Mouse (Mus musculus): ENCODE measurements around the gene Dot1l. TPM values are rescaled to one million over a fixed set of nuclear protein-coding genes. Genes with fewer than 3 reads are reported as not detected.

Dot1l gene
- 46.2 and 56.2 TPM in 2 replicates for polyA plus RNA-seq (2012; rRNA removed)

DNA sequence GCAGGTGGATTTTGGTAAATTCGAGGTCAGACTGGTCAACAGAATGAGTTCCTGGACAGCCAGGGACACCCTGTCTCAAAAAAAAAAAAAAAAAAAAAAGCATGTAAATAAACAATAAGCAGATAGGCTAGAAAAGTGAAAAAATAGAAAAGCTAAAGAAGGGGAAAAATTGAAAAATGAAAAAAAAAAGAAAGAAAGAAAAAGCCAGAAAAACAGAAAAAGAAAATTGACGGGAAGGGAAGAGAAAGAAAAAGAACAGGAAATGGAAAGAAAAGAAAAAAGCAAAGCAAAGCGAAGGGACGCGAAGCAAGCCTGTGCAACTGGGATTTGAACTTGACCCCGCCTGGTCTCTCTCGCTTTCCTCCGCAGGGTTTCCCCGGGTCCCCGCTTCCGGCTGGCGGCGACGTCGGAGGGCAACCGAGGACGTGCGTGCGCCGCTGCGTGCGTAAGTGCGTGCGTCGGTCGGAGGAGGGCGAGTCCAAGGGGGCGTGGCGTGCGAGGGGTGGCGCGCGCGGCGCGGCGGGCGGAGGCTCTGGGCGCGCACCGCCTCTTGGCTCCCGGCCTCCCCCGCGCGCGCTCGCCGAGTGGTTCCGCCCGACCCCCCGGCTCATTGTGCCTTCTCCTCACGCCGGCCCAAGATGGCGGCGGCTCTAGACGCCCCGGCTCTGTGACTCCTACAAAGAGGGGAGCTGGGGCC is at the start of gene Dot1l:
Gene Dot1l (plus strand): TSS at position 613 of the 697 bp plus-strand sequence.
- peaks cover 28% of the 10 kb centered on the region; the same call in 1 of the 2 replicates for H3K4me1 ChIP-seq (ENCODE audit: control insufficient read depth, insufficient read depth, insufficient read length)
- H3K27me3 ChIP-seq (ENCODE audit: control insufficient read depth, insufficient read depth, low read length): no peaks in the 10 kb centered on the region
- peak within 1 kb of the TSS; percentile 62 for H3K27ac ChIP-seq (ENCODE audit: insufficient read depth, low read length)
- under 1% methylated on average over 57 of the region's 57 CpGs for WGBS
- H3K36me3 ChIP-seq (ENCODE audit: control insufficient read depth, insufficient read depth, low read length): no peaks in the 10 kb centered on the region
- TF ChIP-seq POLR2A (IDR thresholded peaks at IDR 0.05; ENCODE audit: low read depth, low read length) (peak; percentile 32), CTCF (IDR thresholded peaks at IDR 0.05; ENCODE audit: extremely low read depth, insufficient read depth, insufficient read length, insufficient replicate concordance) (no peak)
- peak; percentile 94 to 99 for DNase-seq (ENCODE audit: low read depth in 1 of 2, low spot score in 2 of 2)
- peak within 1 kb of the TSS; percentile 87 for H3K4me3 ChIP-seq (ENCODE audit: extremely low read depth, insufficient read depth, insufficient read length)

GRCm38 (mm10) chr10:80705479-80705878 is 49.5 kb upstream of the Dot1l start:
- H3K4me3 ChIP-seq (ENCODE audit: extremely low read depth, insufficient read depth, insufficient read length): no peak overlapping the region
- no peaks in the 10 kb centered on the region for H3K27me3 ChIP-seq (ENCODE audit: control insufficient read depth, insufficient read depth, low read length)
- no peak overlapping the region for H3K27ac ChIP-seq (ENCODE audit: insufficient read depth, low read length)
- H3K4me1 ChIP-seq (ENCODE audit: control insufficient read depth, insufficient read depth, insufficient read length): peaks cover 8% of the 10 kb centered on the region; the same call in 1 of the 2 replicates
- 87% methylated on average over 3 of the region's 3 CpGs for WGBS
- peaks cover 27% of the 10 kb centered on the region for H3K36me3 ChIP-seq (ENCODE audit: control insufficient read depth, insufficient read depth, low read length)
- no peak for TF ChIP-seq CTCF (IDR thresholded peaks at IDR 0.05; ENCODE audit: extremely low read depth, insufficient read depth, insufficient read length, insufficient replicate concordance)
- TF ChIP-seq POLR2A (IDR thresholded peaks at IDR 0.05; ENCODE audit: low read depth, low read length): no peak
- DNase-seq (ENCODE audit: low read depth in 1 of 2, low spot score in 2 of 2): no peak

DNA sequence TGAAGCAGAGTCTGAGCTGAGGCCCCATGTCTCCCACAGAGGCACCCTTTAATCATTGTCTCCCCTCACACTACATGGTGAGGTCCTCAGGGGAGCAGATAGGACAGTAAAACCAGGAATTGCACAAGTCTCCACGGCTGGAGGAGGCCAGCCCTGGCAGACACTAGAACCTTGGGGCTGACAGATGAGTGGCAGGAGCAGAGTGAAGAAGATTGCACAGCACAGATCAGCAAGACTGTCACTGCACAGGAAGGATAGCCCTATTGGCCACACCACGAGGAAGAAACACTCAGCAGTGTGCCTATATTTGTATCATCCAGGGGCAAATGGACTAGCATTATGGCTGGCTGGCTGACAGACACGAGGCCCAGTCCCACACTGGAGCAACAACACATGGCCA is 44.2 kb upstream of the Dot1l start:
- Histone ChIP-seq H3K36me3 (ENCODE audit: control insufficient read depth, insufficient read depth, low read length) (peaks cover 63% of the 10 kb centered on the region), H3K27me3 (ENCODE audit: control insufficient read depth, insufficient read depth, low read length) (no peaks in the 10 kb centered on the region), H3K27ac (ENCODE audit: insufficient read depth, low read length) (no peak overlapping the region), H3K4me3 (ENCODE audit: extremely low read depth, insufficient read depth, insufficient read length) (no peak overlapping the region), H3K4me1 (ENCODE audit: control insufficient read depth, insufficient read depth, insufficient read length) (no peaks in the 10 kb centered on the region)
- WGBS: 68% methylated on average over 3 of the region's 3 CpGs
- TF ChIP-seq POLR2A (IDR thresholded peaks at IDR 0.05; ENCODE audit: low read depth, low read length): no peak
- no peak for TF ChIP-seq CTCF (IDR thresholded peaks at IDR 0.05; ENCODE audit: extremely low read depth, insufficient read depth, insufficient read length, insufficient replicate concordance)
- DNase-seq (ENCODE audit: low read depth in 1 of 2, low spot score in 2 of 2): no peak

DNA sequence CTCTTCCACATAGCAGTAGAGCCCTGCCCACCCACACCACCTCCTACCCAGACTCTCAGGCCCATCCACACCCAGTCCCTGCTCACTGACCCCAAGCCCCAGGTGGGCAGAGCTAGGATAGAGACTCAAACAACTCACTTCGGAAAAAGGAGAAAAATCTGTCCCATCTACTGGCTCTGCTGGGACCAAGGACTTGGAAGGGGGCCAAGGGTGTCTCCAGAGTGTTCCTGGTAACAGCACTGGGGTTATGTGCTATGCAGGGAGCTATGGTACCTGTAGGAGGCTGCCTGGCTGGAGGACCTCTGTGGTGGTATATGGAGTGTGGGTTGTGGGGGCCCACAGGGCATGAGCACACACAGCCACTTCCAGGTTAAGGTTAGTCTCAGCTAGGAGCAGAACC is 37.7 kb upstream of the Dot1l start:
- Histone ChIP-seq H3K4me1 (ENCODE audit: control insufficient read depth, insufficient read depth, insufficient read length) (no peaks in the 10 kb centered on the region), H3K4me3 (ENCODE audit: extremely low read depth, insufficient read depth, insufficient read length) (no peak overlapping the region), H3K27me3 (ENCODE audit: control insufficient read depth, insufficient read depth, low read length) (no peaks in the 10 kb centered on the region), H3K27ac (ENCODE audit: insufficient read depth, low read length) (no peak overlapping the region), H3K36me3 (ENCODE audit: control insufficient read depth, insufficient read depth, low read length) (peaks cover 74% of the 10 kb centered on the region)
- no peak for DNase-seq (ENCODE audit: low read depth in 1 of 2, low spot score in 2 of 2)
- WGBS: 83% methylated on average over 1 of the region's 1 CpGs
- TF ChIP-seq CTCF (IDR thresholded peaks at IDR 0.05; ENCODE audit: extremely low read depth, insufficient read depth, insufficient read length, insufficient replicate concordance): no peak
- no peak for TF ChIP-seq POLR2A (IDR thresholded peaks at IDR 0.05; ENCODE audit: low read depth, low read length)

DNA sequence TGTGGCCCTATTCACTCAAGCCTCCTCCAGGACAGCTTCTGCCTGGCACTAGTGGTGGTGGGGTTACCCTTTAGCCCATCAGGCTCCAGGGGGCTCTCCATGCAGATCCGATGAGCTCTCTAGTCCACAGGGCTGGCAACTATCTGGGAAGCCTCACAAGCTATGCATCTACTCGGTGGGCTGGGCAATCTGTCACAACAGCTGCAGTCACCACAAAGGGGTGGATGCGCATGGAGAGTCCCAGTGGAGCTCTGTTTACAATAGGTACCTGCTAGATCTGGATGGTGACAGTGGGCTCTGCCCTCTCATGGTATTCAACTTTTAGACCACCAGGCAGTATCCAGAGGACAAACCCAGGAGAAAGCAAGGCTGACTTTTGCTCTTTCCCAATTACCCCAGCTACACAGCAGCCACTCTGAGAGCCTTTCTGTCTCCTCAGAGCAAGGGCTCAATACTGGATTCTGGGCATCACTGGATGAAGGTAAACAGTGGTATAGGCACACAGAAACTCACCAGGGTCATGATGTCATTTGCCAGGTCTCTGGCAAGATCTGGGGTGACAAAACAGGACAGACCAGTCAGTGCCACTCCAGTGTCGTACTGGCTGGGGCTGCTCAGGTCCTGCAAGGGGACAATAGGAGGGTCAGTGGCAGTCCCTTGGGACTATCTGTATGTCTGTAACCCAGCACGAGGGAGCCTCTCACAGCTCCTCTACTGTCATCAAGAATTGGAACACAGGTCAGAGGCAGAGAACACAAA is 27.5 kb upstream of the Dot1l start:
- H3K27ac ChIP-seq (ENCODE audit: insufficient read depth, low read length): no peak overlapping the region
- peaks cover 63% of the 10 kb centered on the region for H3K36me3 ChIP-seq (ENCODE audit: control insufficient read depth, insufficient read depth, low read length)
- 92% methylated on average over 5 of the region's 5 CpGs for WGBS
- TF ChIP-seq POLR2A (IDR thresholded peaks at IDR 0.05; ENCODE audit: low read depth, low read length) (no peak), CTCF (IDR thresholded peaks at IDR 0.05; ENCODE audit: extremely low read depth, insufficient read depth, insufficient read length, insufficient replicate concordance) (no peak)
- H3K27me3 ChIP-seq (ENCODE audit: control insufficient read depth, insufficient read depth, low read length): no peaks in the 10 kb centered on the region
- H3K4me3 ChIP-seq (ENCODE audit: extremely low read depth, insufficient read depth, insufficient read length): no peak overlapping the region
- no peak for DNase-seq (ENCODE audit: low read depth in 1 of 2, low spot score in 2 of 2)
- no peaks in the 10 kb centered on the region for H3K4me1 ChIP-seq (ENCODE audit: control insufficient read depth, insufficient read depth, insufficient read length)

- no peaks in the 10 kb centered on the region for H3K27me3 ChIP-seq (ENCODE audit: control insufficient read depth, insufficient read depth, low read length)
- no peak overlapping the region for H3K4me3 ChIP-seq (ENCODE audit: extremely low read depth, insufficient read depth, insufficient read length)
- no peak for TF ChIP-seq POLR2A (IDR thresholded peaks at IDR 0.05; ENCODE audit: low read depth, low read length)
- no peak for TF ChIP-seq CTCF (IDR thresholded peaks at IDR 0.05; ENCODE audit: extremely low read depth, insufficient read depth, insufficient read length, insufficient replicate concordance)
- DNase-seq (ENCODE audit: low read depth in 1 of 2, low spot score in 2 of 2): no peak
- peaks cover 32% of the 10 kb centered on the region for H3K36me3 ChIP-seq (ENCODE audit: control insufficient read depth, insufficient read depth, low read length)
- peaks cover 4% of the 10 kb centered on the region; the same call in 1 of the 2 replicates for H3K4me1 ChIP-seq (ENCODE audit: control insufficient read depth, insufficient read depth, insufficient read length)
- no peak overlapping the region for H3K27ac ChIP-seq (ENCODE audit: insufficient read depth, low read length)
- WGBS: 96% methylated on average over 6 of the region's 6 CpGs
Measured at GRCm38 (mm10) chr10:80732611-80733101, 22.4 kb upstream of the Dot1l start.

Data from spleen, adult 2 months (tissue).